In the genomic region with DNA sequence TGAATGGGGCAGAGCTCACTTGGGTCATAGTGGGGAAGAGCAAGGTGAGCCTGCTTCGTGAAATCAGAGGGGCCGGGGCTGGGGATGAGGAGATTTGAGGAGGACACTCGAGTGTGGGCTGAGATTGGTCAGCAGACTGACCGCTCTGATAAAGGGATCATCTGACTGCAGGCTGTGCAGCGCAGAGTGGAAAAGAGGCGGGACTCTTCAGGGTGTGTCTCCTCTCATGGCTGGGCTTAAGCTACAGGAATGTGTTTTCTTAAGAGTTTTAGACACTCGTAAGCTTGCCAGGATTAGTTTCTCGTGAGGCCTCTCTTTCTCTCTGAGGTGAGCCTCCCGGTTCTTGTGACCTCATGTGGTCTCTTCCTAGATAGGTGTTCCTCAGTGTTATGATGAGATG, we compare ENCODE assay signal across 18 mouse cellular contexts. TPM values are rescaled to one million over a fixed set of nuclear protein-coding genes. Genes with fewer than 3 reads are reported as not detected.
"Had no signal": no experiment of that assay in that cellular context is flagged by ENCODE, and none has a peak within 500 bp of the region (broad histone marks: within the 10 kb centered on the region; RNA-seq: fewer than 3 reads in every experiment).

No protein-coding gene starts in this region.

RNA-seq across cellular contexts. Expression of gene Plac9a, which starts 21.1 kb away (rescaled TPM):
- polyA plus RNA-seq: cerebellum, adult 2 months; embryonic facial prominence, embryonic 10.5 days; embryonic facial prominence, embryonic 11.5 days; embryonic facial prominence, embryonic 13.5 days; erythroblast, embryonic 14.5 days; forebrain, embryonic 10.5 days; forebrain, embryonic 11.5 days; forebrain, embryonic 12.5 days; forebrain, embryonic 13.5 days; forebrain, embryonic 14.5 days; forebrain, embryonic 15.5 days; forebrain, embryonic 16.5 days; forebrain, postnatal 0 days had no signal

RNA-seq across cellular contexts. Expression of gene Cphx1, which starts 56.3 kb away (rescaled TPM):
- polyA plus RNA-seq: cortical plate, adult 2 months; embryonic facial prominence, embryonic 10.5 days; embryonic facial prominence, embryonic 12.5 days; embryonic facial prominence, embryonic 13.5 days; erythroblast, embryonic 14.5 days; forebrain, embryonic 10.5 days; forebrain, embryonic 11.5 days; forebrain, embryonic 12.5 days; forebrain, embryonic 13.5 days; forebrain, embryonic 14.5 days; forebrain, embryonic 15.5 days; forebrain, embryonic 16.5 days; frontal cortex, adult 2 months; gonadal fat pad, adult 2 months; heart, adult 2 months had no signal
